Mouse (Mus musculus) forelimb bud, embryonic 11.5 days (tissue): ENCODE data around the gene Nucks1.
A peak's percentile ranks its signal among the peaks of the same experiment; 100 is the strongest.

ENCODE experiments used
- DNase-seq: peaks from one replicate; pipeline ENCODE4 v3.0.0-alpha.2; 2012; ENCODE audit warnings: low read depth, low spot score

The Nucks1 gene

GRCm38 (mm10) chr1:131919052-131919451 lies 8.7 kb downstream of the Nucks1 start:
- no peak for DNase-seq

DNA sequence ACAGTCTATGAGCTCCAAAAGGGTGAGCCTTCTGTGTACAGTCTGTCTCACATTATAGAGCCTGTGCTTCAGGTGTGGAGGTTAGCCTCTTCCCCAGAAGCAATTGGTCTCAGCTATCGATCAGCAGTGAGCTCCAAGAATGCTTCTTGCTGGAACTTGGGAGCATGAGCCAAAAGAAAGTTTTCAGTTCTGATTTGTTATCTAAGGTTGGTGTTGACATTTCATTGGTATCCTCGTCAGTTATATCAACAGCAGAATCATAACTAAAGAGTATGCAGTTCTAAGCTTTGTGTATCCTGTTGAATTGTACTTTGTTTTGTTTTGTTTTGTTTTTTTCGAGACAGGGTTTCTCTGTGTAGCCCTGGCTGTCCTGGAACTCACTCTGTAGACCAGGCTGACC lies 11.8 kb downstream of the Nucks1 start:
- DNase-seq, result no peak

- no peak for DNase-seq
These were observed 23.1 kb downstream of the Nucks1 start for GRCm38 (mm10) chr1:131933471-131933870.

DNA sequence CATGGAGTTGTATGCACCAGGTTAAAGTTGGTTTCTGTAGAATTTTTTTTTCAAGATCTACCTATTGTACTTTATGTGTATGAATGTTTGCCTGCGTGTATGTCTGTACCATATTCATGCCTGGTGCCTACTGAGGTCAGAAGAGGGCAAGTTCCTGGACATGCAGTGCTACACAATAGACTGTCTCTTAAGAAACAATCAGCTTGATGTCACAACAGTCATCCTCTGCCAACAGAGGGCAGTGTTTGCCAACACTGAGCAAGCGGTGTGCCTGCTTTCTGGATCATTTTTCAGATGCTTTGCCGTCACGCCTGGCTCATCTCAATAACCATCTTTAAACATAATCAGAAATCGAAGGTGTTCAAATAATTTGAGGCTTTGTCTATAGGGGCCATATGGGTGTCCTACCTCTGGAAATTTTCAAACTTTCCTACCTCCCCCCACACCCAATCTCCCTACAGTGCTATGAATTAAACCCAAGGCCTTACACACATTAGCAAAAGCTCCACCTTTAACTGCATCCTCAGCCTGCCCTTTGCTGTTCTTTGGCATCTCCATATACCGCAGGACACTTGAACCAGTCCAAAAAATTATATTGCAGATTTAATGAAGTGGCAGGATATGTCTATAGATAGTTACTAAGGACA lies 27.4 kb downstream of the Nucks1 start:
- peak; percentile 55 for DNase-seq

DNA sequence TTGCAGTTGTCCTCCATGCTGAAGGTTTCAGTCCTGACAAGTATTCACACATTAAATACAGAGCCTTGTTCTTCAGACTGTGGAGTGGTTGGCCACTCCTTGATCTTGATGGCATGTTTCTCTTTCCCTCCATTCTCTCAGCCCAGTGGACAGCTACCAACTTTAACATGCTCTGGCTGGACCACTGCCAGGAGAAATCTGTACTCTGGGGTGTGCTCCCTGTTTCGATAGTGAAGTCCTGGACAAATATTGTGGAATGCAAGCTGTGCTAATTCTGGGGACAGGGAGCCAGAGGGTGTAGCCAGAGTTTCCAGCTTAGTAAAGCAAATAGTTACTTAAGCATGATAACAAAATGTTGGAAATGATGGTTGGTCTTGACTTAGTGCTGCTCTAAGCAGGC lies 28.5 kb downstream of the Nucks1 start:
- no peak for DNase-seq

- DNase-seq, result no peak
These were observed 30.4 kb downstream of the Nucks1 start for GRCm38 (mm10) chr1:131940711-131941244.

GRCm38 (mm10) chr1:131941501-131941900 lies 31.2 kb downstream of the Nucks1 start:
- no peak for DNase-seq

GRCm38 (mm10) chr1:131942621-131943590 lies 32.6 kb downstream of the Nucks1 start:
- no peak for DNase-seq

- no peak for DNase-seq
These were observed 35.5 kb downstream of the Nucks1 start for GRCm38 (mm10) chr1:131945674-131946440.

DNA sequence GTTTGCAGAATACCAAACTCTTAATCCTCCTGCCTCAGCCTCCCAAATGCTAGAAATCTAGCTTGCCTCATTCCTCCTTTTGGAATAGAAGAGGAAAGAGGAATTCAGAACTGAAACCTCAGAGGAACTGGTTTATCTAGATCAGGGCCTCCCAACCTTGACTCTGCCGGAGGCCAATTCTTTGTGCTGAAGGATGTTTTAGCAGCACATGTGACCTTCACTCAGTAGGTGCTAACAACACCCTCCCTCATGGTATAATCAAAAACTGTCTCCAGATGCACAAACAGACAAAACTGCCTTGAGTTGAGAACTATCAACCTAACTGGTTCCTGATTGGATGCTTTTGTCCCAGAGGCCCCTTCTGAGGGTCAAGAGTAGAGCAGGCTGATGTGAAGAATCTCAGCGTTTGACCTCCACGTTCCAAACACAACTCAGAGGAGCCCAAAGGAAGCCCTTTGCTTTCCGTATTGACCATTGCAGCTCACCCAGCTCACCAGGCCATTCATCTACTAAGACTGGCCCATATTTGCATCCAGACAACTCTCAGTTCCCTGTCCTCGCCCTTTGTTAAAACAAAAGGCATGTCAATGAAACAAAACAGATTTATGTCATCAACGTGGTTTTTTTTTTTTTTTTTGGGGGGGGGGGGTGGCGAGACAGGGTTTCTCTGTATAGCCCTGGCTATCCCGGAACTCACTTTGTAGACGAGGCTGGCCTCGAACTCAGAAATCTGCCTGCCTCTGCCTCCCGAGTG lies 36.3 kb downstream of the Nucks1 start:
- no peak for DNase-seq

DNA sequence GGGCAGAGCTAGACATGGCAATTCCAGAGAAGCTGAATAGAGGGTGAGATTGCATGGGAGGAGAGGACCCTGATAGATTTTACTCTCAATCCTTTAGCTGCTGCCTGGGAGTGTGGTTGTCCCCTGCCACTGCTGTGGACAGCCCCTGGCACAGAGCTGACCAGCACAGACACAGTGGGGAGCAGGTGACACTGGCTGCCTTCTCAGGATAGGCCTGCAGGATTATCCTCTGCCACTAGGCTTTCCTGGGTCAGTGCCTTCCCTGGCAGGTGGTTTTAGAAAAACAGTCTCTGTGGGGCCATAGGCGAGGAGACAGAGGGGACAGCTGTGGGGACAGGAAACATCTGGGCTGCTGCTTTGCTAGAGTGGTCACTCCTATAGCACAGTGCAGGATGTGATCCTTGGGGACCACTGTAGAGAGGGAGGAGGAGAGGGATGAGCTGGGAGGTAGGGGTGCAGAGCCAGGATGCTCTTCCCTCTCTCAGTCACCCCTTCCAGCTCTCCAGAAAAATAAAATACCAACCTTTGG lies 37.7 kb downstream of the Nucks1 start:
- DNase-seq, result no peak

DNA sequence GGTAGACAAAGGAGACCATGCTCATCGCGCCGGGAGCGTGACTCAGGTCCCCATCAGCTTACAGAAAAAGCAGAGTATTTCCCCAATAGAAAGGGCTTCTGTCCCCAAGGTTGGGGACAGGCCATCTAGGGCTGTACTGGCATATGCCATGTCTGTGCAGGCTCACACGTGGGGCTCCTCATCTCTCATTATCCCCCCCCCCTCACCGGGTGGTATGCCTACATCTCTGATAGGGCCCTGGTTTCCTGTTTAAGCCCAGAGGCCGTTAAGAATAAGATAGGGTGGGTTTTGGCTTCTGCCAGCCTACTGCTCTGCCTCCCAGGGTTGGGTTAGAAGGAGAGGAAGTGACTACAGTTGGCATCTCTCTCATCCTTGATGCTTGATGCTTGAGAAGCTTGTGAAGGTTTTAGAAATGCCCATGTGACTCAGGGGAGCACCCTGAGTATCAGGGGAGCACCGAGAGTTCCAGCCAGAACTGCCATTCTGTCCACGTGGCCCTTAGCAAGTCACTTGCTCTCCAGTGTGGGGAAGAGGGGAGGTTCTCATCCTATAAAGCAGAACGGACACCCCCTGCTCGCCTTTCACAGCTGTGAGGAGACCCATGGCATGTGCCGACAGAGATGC lies 44.0 kb downstream of the Nucks1 start:
- DNase-seq, result no peak

- no peak for DNase-seq
These were observed 44.9 kb downstream of the Nucks1 start for GRCm38 (mm10) chr1:131955131-131955757.

DNA sequence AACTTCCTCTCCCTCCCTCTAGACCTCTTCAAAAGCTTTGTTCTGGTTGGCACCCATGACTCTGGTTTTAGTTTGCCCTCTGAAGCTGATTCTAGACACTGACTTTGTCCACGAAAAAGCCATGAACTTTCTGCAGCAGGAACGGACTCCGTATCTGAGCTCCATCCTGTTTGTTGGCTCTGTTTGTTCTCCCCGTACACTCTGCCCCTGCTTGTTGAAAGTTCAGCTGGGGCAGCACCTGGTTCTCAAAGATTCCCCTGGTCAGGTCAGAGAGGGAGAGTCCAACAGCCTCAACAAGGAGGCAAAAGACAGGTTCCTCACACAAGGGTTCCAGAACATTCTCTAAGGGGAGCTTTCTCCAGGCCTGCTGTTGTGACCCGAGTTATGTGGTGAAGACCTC lies 47.1 kb downstream of the Nucks1 start:
- DNase-seq, result no peak

DNA sequence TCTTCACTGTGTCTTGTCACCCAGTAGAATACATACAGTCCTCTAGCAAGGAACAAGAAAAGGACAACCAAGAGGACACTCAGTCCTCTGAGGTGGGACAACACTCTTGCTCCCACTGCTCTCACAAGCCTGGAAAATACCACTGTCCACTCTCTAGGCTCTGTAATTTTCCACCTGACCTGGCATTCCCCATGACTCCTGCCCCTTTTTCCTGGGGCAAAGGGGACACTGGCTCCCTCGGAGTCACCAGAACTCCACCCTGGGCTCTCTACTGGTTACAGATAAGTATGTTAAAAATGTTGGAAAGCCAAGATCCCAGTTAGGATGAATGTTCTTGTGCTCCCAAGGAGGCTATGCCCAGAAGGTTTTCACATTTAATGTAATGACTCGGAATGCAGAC lies 50.7 kb downstream of the Nucks1 start:
- no peak for DNase-seq

DNA sequence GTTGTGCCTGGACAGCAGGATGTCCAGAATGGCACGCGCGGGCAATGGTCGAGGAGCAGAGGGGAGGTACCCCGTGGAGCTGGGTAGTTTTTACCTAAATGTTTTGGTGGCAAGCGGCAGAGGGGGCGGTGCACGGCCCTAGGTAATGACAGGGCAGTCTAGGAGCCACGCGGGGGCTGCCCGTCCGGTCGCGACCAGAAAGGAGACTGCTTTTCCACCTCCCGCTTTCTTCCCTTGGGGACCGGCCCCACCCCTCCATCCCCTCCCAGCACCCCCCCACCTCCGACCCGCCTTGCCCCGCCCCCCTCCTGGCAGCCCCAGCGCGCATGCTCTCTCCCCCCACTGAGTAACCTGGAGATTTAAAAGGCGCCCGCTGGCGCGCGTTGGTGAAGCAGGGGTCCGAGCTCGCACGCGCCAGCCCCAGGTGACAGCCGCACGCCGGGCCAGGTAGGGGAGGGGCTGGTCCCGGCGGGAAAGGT lies 52.3 kb downstream of the Nucks1 start, which contains the start of gene Slc45a3:
Gene Slc45a3 (plus strand): TSS at position 362 of the 479 bp plus-strand sequence.
- no peak for DNase-seq

DNA sequence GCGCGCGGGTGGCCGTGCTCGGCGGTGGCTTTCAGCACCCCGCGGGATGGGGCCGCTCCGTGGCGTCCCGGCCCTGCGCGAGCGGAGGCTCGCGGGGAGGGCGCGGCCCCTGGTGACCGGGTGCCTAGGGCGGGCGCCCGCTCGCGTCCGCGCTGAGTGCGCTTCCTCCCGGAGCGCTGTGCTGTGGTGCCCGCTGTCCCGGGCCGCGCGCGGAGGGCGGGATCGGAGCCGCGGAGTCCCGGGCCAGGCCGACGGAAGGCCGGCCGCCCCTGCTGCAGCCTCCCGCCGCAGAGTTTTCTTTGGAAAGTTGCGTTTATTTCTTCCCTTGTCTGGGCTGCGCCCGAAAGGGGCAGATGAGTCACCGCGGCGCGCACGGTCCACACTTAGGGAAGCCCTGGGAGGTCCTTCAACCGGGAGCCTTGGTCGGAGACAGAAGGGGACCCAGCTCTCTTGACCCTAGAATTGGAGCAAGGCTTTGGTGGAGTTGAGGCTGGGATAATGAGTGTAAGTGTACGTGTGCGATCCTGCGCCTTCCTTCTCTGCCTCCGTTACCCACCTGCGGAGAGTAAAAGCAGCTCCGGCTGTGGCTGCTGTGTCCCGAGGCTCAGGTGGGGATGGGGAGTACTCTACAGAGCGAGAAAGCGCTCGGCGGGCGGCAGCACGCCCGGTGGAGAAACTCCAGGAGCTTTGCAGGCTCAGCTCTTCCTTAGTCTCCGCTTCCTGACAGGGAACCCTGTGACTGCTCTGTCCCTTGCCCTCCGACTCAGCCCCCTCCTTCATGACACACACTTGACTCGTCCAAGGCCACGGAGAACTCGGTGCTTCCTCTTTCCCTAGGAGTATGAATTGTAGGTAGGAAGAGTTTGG lies 53.0 kb downstream of the Nucks1 start:
- DNase-seq, result no peak

DNA sequence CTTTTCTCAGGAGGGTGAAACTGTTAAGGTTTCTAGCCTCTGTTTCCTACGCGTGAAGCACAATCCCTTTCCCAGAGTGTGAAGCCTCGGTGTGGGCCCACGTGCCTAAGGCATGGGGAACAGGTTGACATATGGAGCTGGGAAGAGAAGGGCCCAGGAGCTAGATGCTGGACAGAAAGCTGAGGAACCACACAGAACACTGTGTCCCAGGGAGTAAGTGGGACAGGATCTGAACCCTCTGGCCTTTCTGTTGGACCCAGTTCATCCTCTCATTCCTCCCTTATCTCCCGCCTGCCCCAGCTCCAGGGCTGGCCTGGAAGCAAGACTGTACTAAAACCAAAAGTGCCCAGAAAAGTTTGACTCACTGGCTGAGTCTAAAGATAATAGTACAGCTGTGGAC lies 53.8 kb downstream of the Nucks1 start:
- no peak for DNase-seq

GRCm38 (mm10) chr1:131964580-131964979 lies 54.2 kb downstream of the Nucks1 start:
- no peak for DNase-seq
